Mouse (Mus musculus) forebrain, embryonic 16.5 days (tissue): ENCODE measurements around the gene Galnt2. TPM values are rescaled to one million over a fixed set of nuclear protein-coding genes. Genes with fewer than 3 reads are reported as not detected.

Source experiments
- ATAC-seq: fragments of 200-750 bp; cut with Nextera tagmentation; 2 replicates; pipeline ENCODE4 v1.8.0; 2017; ENCODE audit warnings: mild to moderate bottlenecking, moderate library complexity
- H3K27ac ChIP-seq: fragments of 300-500 bp; sonication (generic); 2 replicates; pipeline ENCODE4 v1.5.1; 2014; ENCODE audit warnings: low read length, control low read depth
- H3K27me3 ChIP-seq: fragments of 300-500 bp; sonication (generic); replicated peaks from 2 replicates; pipeline ENCODE4 v1.6.1; 2014; ENCODE audit warnings: low read length; ENCODE audit not compliant: control insufficient read depth, insufficient read depth
- H3K36me3 ChIP-seq: fragments of 300-500 bp; sonication (generic); 2 replicates; pipeline ENCODE4 v1.6.1; 2014; ENCODE audit not compliant: control insufficient read depth, insufficient read depth
- H3K4me1 ChIP-seq: fragments of 300-500 bp; sonication (generic); replicated peaks from 2 replicates; pipeline ENCODE4 v1.6.1; 2014; ENCODE audit warnings: low read length; ENCODE audit not compliant: control insufficient read depth, insufficient read depth
- H3K4me2 ChIP-seq: fragments of 300-500 bp; sonication (generic); 2 replicates; pipeline ENCODE4 v1.6.1; 2014; ENCODE audit warnings: mild to moderate bottlenecking, low read length, control low read depth
- H3K4me3 ChIP-seq: fragments of 300-500 bp; sonication (generic); replicated peaks from 2 replicates; pipeline ENCODE4 v1.5.1; 2014; ENCODE audit warnings: mild to moderate bottlenecking, low read length, control low read depth
- H3K9ac ChIP-seq: fragments of 300-500 bp; sonication (generic); replicated peaks from 2 replicates; pipeline ENCODE4 v1.6.1; 2014; ENCODE audit warnings: low read depth, low read length, control low read depth
- H3K9me3 ChIP-seq: fragments of 300-500 bp; sonication (generic); 2 replicates; pipeline ENCODE4 v1.6.1; 2016; ENCODE audit warnings: low read length; ENCODE audit not compliant: control insufficient read depth
- WGBS: fragments of 180-500 bp; shearing (Covaris S2); extraction: QIAGEN DNeasy Blood & Tissue Kit; methylation state at CpG from one replicate; pipeline ENCODE4 v1.1.7; 2014; 5-methylcytosine and 5-hydroxymethylcytosine counted together
- polyA plus RNA-seq: library from polyadenylated mRNA; unstranded; fragments of >200 nt; fragmentation: Nextera tagmentation; extraction: Ambion mirVana; gene quantifications from 2 replicates; pipeline ENCODE4 v1.2.1, GENCODE M21; 2015

Gene Galnt2
- polyA plus RNA-seq: 47.8 and 48.9 TPM in 2 replicates

- peaks cover 25% of the 10 kb centered on the region for H3K4me1 ChIP-seq
- ATAC-seq: peak; percentile 78
- H3K27me3 ChIP-seq: no peaks in the 10 kb centered on the region
- no peaks in the 10 kb centered on the region for H3K9me3 ChIP-seq
- H3K36me3 ChIP-seq: no peaks in the 10 kb centered on the region
- H3K27ac ChIP-seq: peak within 1 kb of the TSS; percentile 20; the same call in 1 of the 2 replicates
- peak within 1 kb of the TSS; percentile 72 for H3K9ac ChIP-seq
- WGBS: 1% methylated on average over 52 of the region's 53 CpGs
- H3K4me2 ChIP-seq: peak within 1 kb of the TSS; percentile 94
- H3K4me3 ChIP-seq: peak within 1 kb of the TSS; percentile 53
These were observed at the start of gene Galnt2 for GRCm38 (mm10) chr8:124231176-124231484. TSS of gene Galnt2 (plus strand) at chr8:124231391.

- H3K36me3 ChIP-seq: no peaks in the 10 kb centered on the region
- 75% methylated on average over 5 of the region's 5 CpGs for WGBS
- H3K9me3 ChIP-seq: no peaks in the 10 kb centered on the region
- no peak overlapping the region for H3K4me3 ChIP-seq
- ATAC-seq: no peak
- H3K4me2 ChIP-seq: no peak overlapping the region
- H3K4me1 ChIP-seq: peaks cover 23% of the 10 kb centered on the region
- H3K27me3 ChIP-seq: no peaks in the 10 kb centered on the region
- no peak overlapping the region for H3K27ac ChIP-seq
- H3K9ac ChIP-seq: no peak overlapping the region
These were observed 49.4 kb upstream of the Galnt2 start for GRCm38 (mm10) chr8:124181751-124182150.

GRCm38 (mm10) chr8:124182224-124182623 is 49.0 kb upstream of the Galnt2 start:
- no peak overlapping the region for H3K9ac ChIP-seq
- H3K27ac ChIP-seq: no peak overlapping the region
- no peaks in the 10 kb centered on the region for H3K9me3 ChIP-seq
- no peak overlapping the region for H3K4me3 ChIP-seq
- no peak overlapping the region for H3K4me2 ChIP-seq
- peaks cover 23% of the 10 kb centered on the region for H3K4me1 ChIP-seq
- no peak for ATAC-seq
- WGBS: 50% methylated on average over 13 of the region's 13 CpGs
- no peaks in the 10 kb centered on the region for H3K36me3 ChIP-seq
- no peaks in the 10 kb centered on the region for H3K27me3 ChIP-seq

- Histone ChIP-seq H3K27ac (no peak overlapping the region), H3K4me1 (peaks cover 23% of the 10 kb centered on the region), H3K9me3 (no peaks in the 10 kb centered on the region), H3K4me3 (no peak overlapping the region), H3K9ac (no peak overlapping the region), H3K4me2 (no peak overlapping the region), H3K36me3 (no peaks in the 10 kb centered on the region), H3K27me3 (no peaks in the 10 kb centered on the region)
- WGBS: 55% methylated on average over 3 of the region's 3 CpGs
- peak; percentile 74 for ATAC-seq
These were observed 47.1 kb upstream of the Galnt2 start for GRCm38 (mm10) chr8:124184078-124184477.

GRCm38 (mm10) chr8:124184507-124184906 is 46.7 kb upstream of the Galnt2 start:
- Histone ChIP-seq H3K27ac (no peak overlapping the region), H3K4me2 (no peak overlapping the region), H3K9ac (no peak overlapping the region), H3K9me3 (no peaks in the 10 kb centered on the region), H3K4me3 (no peak overlapping the region), H3K36me3 (no peaks in the 10 kb centered on the region), H3K4me1 (peaks cover 23% of the 10 kb centered on the region), H3K27me3 (no peaks in the 10 kb centered on the region)
- peak; percentile 45 for ATAC-seq
- 35% methylated on average over 2 of the region's 2 CpGs for WGBS

GRCm38 (mm10) chr8:124185081-124185480 is 46.1 kb upstream of the Galnt2 start:
- 64% methylated on average over 6 of the region's 6 CpGs for WGBS
- no peak overlapping the region for H3K4me3 ChIP-seq
- no peaks in the 10 kb centered on the region for H3K36me3 ChIP-seq
- ATAC-seq: no peak
- no peak overlapping the region; the same call in 1 of the 2 replicates for H3K27ac ChIP-seq
- no peaks in the 10 kb centered on the region for H3K27me3 ChIP-seq
- peaks cover 23% of the 10 kb centered on the region for H3K4me1 ChIP-seq
- no peak overlapping the region for H3K9ac ChIP-seq
- no peaks in the 10 kb centered on the region for H3K9me3 ChIP-seq
- no peak overlapping the region for H3K4me2 ChIP-seq

GRCm38 (mm10) chr8:124190388-124190787 is 40.8 kb upstream of the Galnt2 start:
- H3K27me3 ChIP-seq: no peaks in the 10 kb centered on the region
- H3K9me3 ChIP-seq: no peaks in the 10 kb centered on the region
- no peak overlapping the region for H3K27ac ChIP-seq
- no peak overlapping the region for H3K4me2 ChIP-seq
- no peak for ATAC-seq
- no peak overlapping the region for H3K4me3 ChIP-seq
- H3K36me3 ChIP-seq: no peaks in the 10 kb centered on the region
- H3K9ac ChIP-seq: no peak overlapping the region
- peaks cover 7% of the 10 kb centered on the region for H3K4me1 ChIP-seq
- 80% methylated on average over 7 of the region's 7 CpGs for WGBS

- peaks cover 12% of the 10 kb centered on the region for H3K4me1 ChIP-seq
- no peak for ATAC-seq
- no peak overlapping the region for H3K9ac ChIP-seq
- 49% methylated on average over 4 of the region's 4 CpGs for WGBS
- H3K27ac ChIP-seq: peak overlapping the region; percentile 37; the same call in 1 of the 2 replicates
- H3K4me2 ChIP-seq: no peak overlapping the region
- H3K36me3 ChIP-seq: no peaks in the 10 kb centered on the region
- H3K9me3 ChIP-seq: no peaks in the 10 kb centered on the region
- no peak overlapping the region for H3K4me3 ChIP-seq
- H3K27me3 ChIP-seq: no peaks in the 10 kb centered on the region
These were observed 38.9 kb upstream of the Galnt2 start for GRCm38 (mm10) chr8:124192242-124192641.

GRCm38 (mm10) chr8:124192976-124193375 is 38.2 kb upstream of the Galnt2 start:
- Histone ChIP-seq H3K4me3 (no peak overlapping the region), H3K4me1 (peaks cover 12% of the 10 kb centered on the region), H3K4me2 (no peak overlapping the region), H3K27me3 (no peaks in the 10 kb centered on the region), H3K27ac (no peak overlapping the region), H3K9me3 (no peaks in the 10 kb centered on the region), H3K9ac (no peak overlapping the region), H3K36me3 (no peaks in the 10 kb centered on the region)
- 81% methylated on average over 10 of the region's 10 CpGs for WGBS
- ATAC-seq: no peak

DNA sequence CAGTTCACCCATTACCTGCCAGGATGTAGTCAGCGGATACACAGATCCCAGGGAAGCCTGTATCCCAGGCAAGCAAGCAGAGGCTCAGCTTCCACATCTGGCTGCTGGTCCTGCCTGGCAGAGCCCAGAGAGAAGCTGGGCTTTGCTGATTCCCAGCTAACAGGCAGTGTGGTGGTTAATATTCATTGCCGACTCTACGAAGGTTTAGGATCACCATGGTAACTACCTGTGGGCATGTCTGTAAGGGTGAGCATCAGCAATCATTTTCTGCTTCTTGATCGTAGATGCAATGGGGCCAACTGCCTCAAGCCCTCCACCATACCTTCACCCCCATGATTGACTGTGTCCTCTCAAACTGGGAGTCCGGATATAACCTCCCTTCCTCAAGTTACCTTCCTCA is 37.2 kb upstream of the Galnt2 start:
- Histone ChIP-seq H3K27ac (no peak overlapping the region), H3K4me1 (peaks cover 12% of the 10 kb centered on the region), H3K4me3 (no peak overlapping the region), H3K27me3 (no peaks in the 10 kb centered on the region), H3K36me3 (no peaks in the 10 kb centered on the region), H3K4me2 (no peak overlapping the region), H3K9me3 (no peaks in the 10 kb centered on the region), H3K9ac (no peak overlapping the region)
- WGBS: 67% methylated on average over 5 of the region's 5 CpGs
- peak; percentile 18; the same call in 1 of the 2 replicates for ATAC-seq
